Mouse (Mus musculus) adrenal gland, adult 8-10 months (tissue): Measurements from ENCODE around the gene Slc1a1. TPM values are rescaled to one million over a fixed set of nuclear protein-coding genes. Genes with fewer than 3 reads are reported as not detected.
A peak's percentile ranks its signal among the peaks of the same experiment; 100 is the strongest.

Source experiments
- DNase-seq: peaks from one replicate; pipeline ENCODE4 v3.0.0; 2022
- total RNA-seq, 4 experiments: library from RNA; stranded (reverse); gene quantifications; 2 replicates each; pipeline ENCODE4 v1.2.4; 2022

Gene Slc1a1
- 1 to 10 TPM; 1.4 to 2.4 (median 1.9) TPM for total RNA-seq

- peak; percentile 13 for DNase-seq
These were observed at the start of gene Slc1a1 for GRCm38 (mm10) chr19:28834798-28835499. TSS of gene Slc1a1 (plus strand) at chr19:28835049.

DNA sequence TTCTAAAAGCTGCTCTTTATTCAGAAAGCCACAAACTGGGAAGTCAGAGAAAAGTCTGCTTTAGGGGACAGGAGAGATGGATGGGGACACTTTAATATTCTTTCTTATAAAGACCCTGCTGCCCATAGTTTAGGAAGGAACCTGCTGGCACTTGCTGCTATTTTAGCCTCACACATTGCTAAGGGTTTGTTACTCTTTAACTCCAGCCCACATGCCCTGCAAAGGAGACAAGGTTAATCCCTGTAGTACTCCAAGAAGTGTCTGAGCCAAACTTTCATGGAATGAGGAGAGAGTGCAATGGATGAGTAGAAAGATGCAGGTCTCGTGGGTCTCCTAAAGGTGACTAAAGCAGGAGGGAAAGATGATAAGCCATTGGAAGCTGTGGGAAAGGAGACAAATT lies 44.7 kb upstream of the Slc1a1 start:
- no peak for DNase-seq

GRCm38 (mm10) chr19:28793307-28793706 lies 41.5 kb upstream of the Slc1a1 start:
- DNase-seq, result no peak

DNA sequence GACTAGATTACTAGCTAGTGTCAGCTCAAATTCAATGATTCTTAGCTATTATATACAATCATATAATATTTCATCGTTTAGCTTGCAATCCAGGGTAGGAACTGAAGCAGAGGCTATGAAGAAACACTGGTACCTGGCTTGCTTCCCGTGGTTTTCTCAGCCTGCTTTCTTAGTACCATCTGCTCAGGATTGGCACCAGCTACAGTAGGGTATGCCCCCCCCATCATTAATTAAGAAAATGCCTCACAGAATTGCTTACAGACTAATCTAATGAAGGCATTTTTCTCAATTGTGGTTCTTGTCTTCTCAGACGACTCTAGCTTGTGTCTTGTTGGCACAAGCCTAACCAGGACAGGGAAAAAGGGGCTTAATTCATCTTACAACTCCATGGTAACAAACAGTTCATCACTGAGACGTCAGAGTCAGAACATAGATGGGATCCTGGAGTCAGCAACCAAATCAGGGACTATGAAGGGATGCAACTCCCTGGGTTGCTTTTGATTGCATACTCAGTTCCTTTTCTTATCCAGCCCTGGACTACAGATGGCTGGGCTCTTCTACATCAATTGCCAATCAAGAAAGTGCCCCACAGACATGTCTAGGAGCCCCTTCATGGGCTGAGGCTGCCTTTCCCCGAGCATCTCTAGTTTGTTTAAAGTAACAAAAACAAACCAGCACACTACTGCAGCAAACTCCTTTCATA lies 38.6 kb upstream of the Slc1a1 start:
- no peak for DNase-seq

GRCm38 (mm10) chr19:28796966-28797365 lies 37.9 kb upstream of the Slc1a1 start:
- no peak for DNase-seq

GRCm38 (mm10) chr19:28797611-28798010 lies 37.2 kb upstream of the Slc1a1 start:
- no peak for DNase-seq

- DNase-seq, result no peak
These were observed 34.4 kb upstream of the Slc1a1 start for GRCm38 (mm10) chr19:28800448-28800847.

DNA sequence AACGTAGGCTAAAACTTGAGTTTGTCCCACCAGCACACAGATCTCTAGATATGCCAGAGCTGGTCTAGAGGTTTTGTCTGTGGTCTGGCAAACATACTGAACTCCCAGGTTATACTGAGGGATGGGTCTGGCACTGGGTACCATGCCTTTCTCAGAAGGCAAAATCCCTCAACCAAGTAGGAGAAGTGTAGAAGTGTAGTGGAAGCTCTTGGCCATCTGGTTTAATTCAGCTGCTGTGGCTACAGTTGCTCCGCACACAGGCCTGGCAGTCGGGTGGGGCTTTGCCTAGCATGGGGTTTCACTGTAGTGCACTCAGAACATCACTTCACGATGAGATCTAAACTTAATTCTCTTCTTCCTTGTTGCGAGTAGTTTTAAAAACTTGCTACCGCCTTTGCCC lies 28.6 kb upstream of the Slc1a1 start:
- no peak for DNase-seq

DNA sequence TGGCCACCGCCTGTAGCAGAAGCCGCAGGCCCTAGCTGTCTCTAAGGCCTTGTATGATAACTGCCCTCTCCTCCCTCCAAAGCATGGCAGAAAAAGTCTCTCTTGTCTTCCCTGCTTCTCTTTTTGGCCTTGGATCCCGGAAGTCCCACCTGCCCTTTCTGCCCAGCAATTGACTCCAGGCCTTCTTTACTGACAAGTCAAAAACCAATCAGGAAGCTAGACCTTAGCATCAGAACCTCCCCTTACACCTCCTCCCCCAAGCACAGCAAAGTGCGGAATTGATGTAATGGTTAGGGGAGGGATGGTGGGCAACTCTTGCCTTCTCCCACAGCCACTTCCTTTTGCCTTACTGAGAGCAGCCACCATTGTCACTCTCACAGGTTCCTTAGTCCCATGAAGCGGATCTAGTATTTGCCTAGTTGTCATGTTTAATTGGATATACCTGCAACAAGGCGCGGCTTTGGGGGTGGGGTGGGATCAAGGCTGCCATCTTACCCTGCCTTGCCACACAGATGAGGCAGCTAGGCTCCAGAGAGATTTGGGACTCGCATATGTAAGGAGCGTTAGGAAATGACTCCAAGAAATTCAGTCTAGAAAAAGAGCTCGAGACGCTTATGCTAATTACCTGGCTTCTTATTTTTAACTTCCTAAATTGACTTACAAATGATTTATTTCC lies 27.9 kb upstream of the Slc1a1 start:
- no peak for DNase-seq

- DNase-seq, result no peak
These were observed 27.4 kb upstream of the Slc1a1 start for GRCm38 (mm10) chr19:28807497-28807871.

GRCm38 (mm10) chr19:28818286-28818685 lies 16.6 kb upstream of the Slc1a1 start:
- DNase-seq, result no peak

DNA sequence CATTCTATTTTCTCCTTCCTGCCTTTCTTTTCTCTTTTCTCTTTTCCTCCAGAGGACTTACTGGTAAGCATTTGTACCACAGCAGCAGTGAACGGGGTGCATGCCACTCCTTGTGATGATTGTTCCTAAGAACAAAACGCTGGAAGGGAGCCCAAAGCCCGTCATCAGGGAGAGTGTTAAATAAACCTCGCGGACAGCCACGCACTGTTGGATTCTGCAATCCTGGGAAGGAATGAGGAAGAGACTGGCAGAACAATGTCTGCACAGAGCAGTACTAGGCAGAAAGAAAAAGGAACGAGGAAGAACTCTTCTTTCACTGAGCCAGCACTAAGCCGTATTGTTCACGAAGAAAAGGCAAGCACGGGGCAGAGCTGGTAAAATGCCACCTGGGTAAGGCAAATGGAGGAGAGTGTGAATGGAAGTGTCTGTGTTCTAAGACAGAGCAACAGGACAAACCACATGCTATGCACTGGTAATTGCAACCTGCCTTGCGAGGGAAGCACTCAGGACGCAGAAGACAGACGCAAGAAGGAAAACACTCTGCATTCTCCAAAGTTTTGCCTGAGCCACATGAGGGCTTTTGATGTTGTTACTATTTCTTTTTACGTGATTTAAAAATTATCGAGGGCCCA lies 7.0 kb upstream of the Slc1a1 start:
- no peak for DNase-seq

GRCm38 (mm10) chr19:28831324-28831723 lies 3.5 kb upstream of the Slc1a1 start:
- no peak for DNase-seq

GRCm38 (mm10) chr19:28832605-28833004 lies 2.2 kb upstream of the Slc1a1 start:
- no peak for DNase-seq

DNA sequence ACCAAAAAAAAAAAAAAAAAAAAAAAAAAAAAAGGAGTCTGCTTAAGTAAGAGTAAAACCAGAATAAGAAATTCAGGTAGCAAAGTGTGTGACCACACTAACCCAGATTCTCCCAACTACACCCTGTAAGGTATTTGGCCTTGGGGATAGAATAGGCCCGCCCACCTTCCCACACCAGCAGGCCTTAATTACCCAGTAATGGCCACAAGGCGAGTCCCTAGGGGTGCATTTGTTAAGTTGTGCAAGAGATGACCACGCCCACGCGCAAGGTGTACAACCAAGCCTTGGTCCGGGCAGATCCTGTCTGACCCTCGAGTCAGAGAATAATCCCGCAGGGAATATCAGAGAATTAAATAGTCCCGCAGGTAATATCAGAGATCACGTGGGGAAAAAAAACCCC lies 461 bp upstream of the Slc1a1 start:
- no peak for DNase-seq

- no peak for DNase-seq
These were observed 633 bp downstream of the Slc1a1 start for GRCm38 (mm10) chr19:28835500-28835864.

DNA sequence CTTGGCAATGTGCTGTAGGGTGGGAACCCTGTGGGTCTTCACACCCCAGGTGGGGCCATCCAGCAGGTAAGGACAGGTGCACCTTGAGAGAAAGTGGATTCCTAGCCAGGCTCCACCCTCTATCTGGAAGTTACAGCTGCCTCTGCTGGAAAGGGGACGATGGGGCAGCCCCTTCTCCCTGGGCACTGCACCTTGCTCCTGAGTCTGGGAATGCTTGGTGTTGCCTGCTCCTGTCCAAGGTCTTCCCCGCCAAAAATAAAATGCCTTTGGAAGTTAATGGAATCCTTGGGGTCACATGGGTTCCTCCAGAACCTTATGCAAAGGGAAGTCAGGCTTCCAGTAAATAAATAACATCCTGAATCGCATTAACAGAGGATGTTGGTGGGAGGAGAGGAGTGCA lies 1.3 kb downstream of the Slc1a1 start:
- no peak for DNase-seq

- no peak for DNase-seq
These were observed 2.0 kb downstream of the Slc1a1 start for GRCm38 (mm10) chr19:28836651-28837410.

- no peak for DNase-seq
These were observed 3.9 kb downstream of the Slc1a1 start for GRCm38 (mm10) chr19:28838796-28839195.

- no peak for DNase-seq
These were observed 10.3 kb downstream of the Slc1a1 start for GRCm38 (mm10) chr19:28844946-28845710.

GRCm38 (mm10) chr19:28850510-28850909 lies 15.7 kb downstream of the Slc1a1 start:
- DNase-seq, result no peak

DNA sequence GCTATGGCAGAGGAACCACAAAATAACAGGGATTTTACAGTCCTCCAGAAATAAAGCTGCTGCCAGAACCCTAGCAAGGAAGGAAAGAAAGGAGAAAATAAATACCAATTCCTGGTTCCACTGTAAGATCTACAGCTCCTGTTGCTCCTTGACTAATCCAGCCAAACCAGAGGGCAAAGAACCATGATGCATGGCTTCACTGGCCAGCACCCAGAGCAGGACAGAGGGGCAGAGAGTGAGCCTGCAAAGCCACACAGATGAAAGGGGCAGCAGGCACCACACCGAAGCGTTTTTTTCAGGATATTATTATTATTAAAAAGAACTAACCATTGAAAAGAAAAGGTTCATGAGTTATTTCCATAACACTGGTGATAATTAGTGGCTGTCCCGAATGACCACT lies 17.2 kb downstream of the Slc1a1 start:
- no peak for DNase-seq
